ENCODE assay signal across 8 mouse cellular contexts in genomic region chrX:36989752-36990404, GRCm38 (mm10). TPM values are rescaled to one million over a fixed set of nuclear protein-coding genes. Genes with fewer than 3 reads are reported as not detected.
DNase-seq lines count a peak whose midpoint lies in the region; ATAC-seq and TF ChIP-seq lines count a peak whose summit lies in the region.

No protein-coding gene starts in this region.

- peak overlapping the region; percentile 67 to 87 for H3K27ac ChIP-seq in heart, embryonic 14.5 days (replicated peaks in 1 of 2; ENCODE audit: control insufficient read depth in 1 of 2, insufficient read depth in 1 of 2, low read depth in 2 of 2, low read length in 2 of 2)
- H3K27ac ChIP-seq in CH12.LX (ENCODE audit: insufficient read depth, low read depth) = peak overlapping the region; percentile 17
- 0 out of 2 replicates have a peak overlapping the region, but pooled peaks have one; percentile 72 for H3K27ac ChIP-seq in embryonic facial prominence, embryonic 12.5 days
- H3K27ac ChIP-seq in limb, embryonic 10.5 days = peak overlapping the region; percentile 87; the same call in 1 of the 2 replicates
- H3K27ac ChIP-seq in olfactory bulb, adult 2 months (ENCODE audit: insufficient read depth, low read depth, low read length) = 0 out of 2 replicates have a peak overlapping the region, but pooled peaks have one; percentile 51

- peak; percentile 7; the same call in 1 of the 2 replicates for ATAC-seq in heart, embryonic 14.5 days (ENCODE audit: insufficient number of reproducible peaks, insufficient read depth, low FRiP score, low read depth)
- ATAC-seq in embryonic facial prominence, embryonic 12.5 days (ENCODE audit: insufficient number of reproducible peaks, insufficient read depth, low FRiP score, low TSS enrichment) = no peak; the same call in 1 of the 2 replicates

- no peak for TF ChIP-seq RAD21 in CH12.LX (IDR thresholded peaks at IDR 0.05; ENCODE audit: low read depth, low read length)

- H3K4me3 ChIP-seq in heart, embryonic 14.5 days (ENCODE audit: control insufficient read depth in 1 of 2, insufficient read depth in 1 of 2, low read depth in 1 of 2, low read length in 2 of 2) = peak overlapping the region; percentile 65 to 72
- peak overlapping the region in 2 of 3 experiments; percentile 68 to 97 for H3K4me3 ChIP-seq in CH12.LX (replicated peaks in 1 of 3; ENCODE audit: low read depth in 2 of 3, low read length in 2 of 3, poor library complexity in 1 of 3)
- H3K4me3 ChIP-seq in embryonic facial prominence, embryonic 12.5 days = peak overlapping the region; percentile 62
- H3K4me3 ChIP-seq in limb, embryonic 10.5 days = peak overlapping the region; percentile 68
- H3K4me3 ChIP-seq in olfactory bulb, adult 2 months (ENCODE audit: insufficient read depth, low read depth, low read length) = peak overlapping the region; percentile 86

- no peaks in the 10 kb centered on the region for H3K36me3 ChIP-seq in heart, embryonic 14.5 days (ENCODE audit: control insufficient read depth, insufficient read depth, low read length)
- no peaks in the 10 kb centered on the region for H3K36me3 ChIP-seq in CH12.LX (replicated peaks in 1 of 2; ENCODE audit: control insufficient read depth in 1 of 2, insufficient read depth in 1 of 2, low read length in 1 of 2)
- H3K36me3 ChIP-seq in embryonic facial prominence, embryonic 12.5 days = no peaks in the 10 kb centered on the region
- no peaks in the 10 kb centered on the region for H3K36me3 ChIP-seq in limb, embryonic 10.5 days

- TF ChIP-seq POLR2A in CH12.LX (IDR thresholded peaks at IDR 0.05; ENCODE audit: low read depth, low read length) = no peak
- no peak for TF ChIP-seq POLR2A in olfactory bulb, adult 2 months (IDR thresholded peaks at IDR 0.05; ENCODE audit: insufficient read depth, low read depth, low read length)

- peak in 1 of 2 experiments; percentile 3; a peak in 1 of 4 replicates for TF ChIP-seq CTCF in CH12.LX (conservative IDR thresholded peaks at IDR 0.05 in 1 of 2, IDR thresholded peaks at IDR 0.05 in 1 of 2; ENCODE audit: low read depth in 2 of 2, low read length in 2 of 2)
- TF ChIP-seq CTCF in olfactory bulb, adult 2 months (IDR thresholded peaks at IDR 0.05; ENCODE audit: insufficient read depth, low read depth, low read length) = no peak

- no peaks in the 10 kb centered on the region for H3K27me3 ChIP-seq in heart, embryonic 14.5 days (ENCODE audit: control insufficient read depth, insufficient read depth, low read length)
- H3K27me3 ChIP-seq in CH12.LX (replicated peaks) = no peaks in the 10 kb centered on the region
- H3K27me3 ChIP-seq in embryonic facial prominence, embryonic 12.5 days = no peaks in the 10 kb centered on the region
- peaks cover 25% of the 10 kb centered on the region for H3K27me3 ChIP-seq in limb, embryonic 10.5 days (ENCODE audit: low read depth, poor library complexity, severe bottlenecking)

- no peak for TF ChIP-seq EP300 in CH12.LX (IDR thresholded peaks at IDR 0.05; ENCODE audit: low read length)

- H3K9me3 ChIP-seq in heart, embryonic 14.5 days (ENCODE audit: control insufficient read depth, low read length) = no peaks in the 10 kb centered on the region
- H3K9me3 ChIP-seq in CH12.LX (replicated peaks; ENCODE audit: low read length) = no peaks in the 10 kb centered on the region
- H3K9me3 ChIP-seq in embryonic facial prominence, embryonic 12.5 days = no peaks in the 10 kb centered on the region
- no peaks in the 10 kb centered on the region for H3K9me3 ChIP-seq in limb, embryonic 10.5 days (replicated peaks)

- in situ Hi-C loops in CH12.LX (cut with MboI; ENCODE audit: low pct_ligation_motif_present, low pct_unique_long_range_greater_than_20kb, low sequenced_read_pairs) = no loop called here

- 22% methylated on average over 11 of the region's 11 CpGs for WGBS in heart, embryonic 14.5 days
- WGBS in embryonic facial prominence, embryonic 12.5 days = 30% methylated on average over 7 of the region's 11 CpGs
- 15% methylated on average over 8 of the region's 11 CpGs for WGBS in limb, embryonic 10.5 days
- 24% methylated on average over 10 of the region's 11 CpGs for WGBS in olfactory bulb, adult 2 months

- H3K4me2 ChIP-seq in heart, embryonic 14.5 days (ENCODE audit: low read length) = peak overlapping the region; percentile 65
- peak overlapping the region; percentile 75 for H3K4me2 ChIP-seq in CH12.LX (ENCODE audit: insufficient read depth, low read depth, poor library complexity, severe bottlenecking)
- peak overlapping the region; percentile 63 for H3K4me2 ChIP-seq in embryonic facial prominence, embryonic 12.5 days (replicated peaks)

- H3K79me2 ChIP-seq in CH12.LX (replicated peaks; ENCODE audit: control insufficient read depth, extremely low read depth, insufficient read depth, poor library complexity, severe bottlenecking) = peaks cover 39% of the 10 kb centered on the region

- H3K9ac ChIP-seq in heart, embryonic 14.5 days (ENCODE audit: low read length) = peak overlapping the region; percentile 83
- peak overlapping the region; percentile 16 for H3K9ac ChIP-seq in CH12.LX (ENCODE audit: insufficient read depth, low read depth)
- no peak overlapping the region for H3K9ac ChIP-seq in embryonic facial prominence, embryonic 12.5 days

- no peak for DNase-seq in heart, adult 8-10 months (ENCODE audit: low spot score)
- no peak for DNase-seq in CH12.LX (ENCODE audit: extremely low read depth)
- no peak for DNase-seq in limb, embryonic 10.5 days (ENCODE audit: low spot score)
- no peak for DNase-seq in gastrocnemius, adult 18-20 months (ENCODE audit: low spot score)
- DNase-seq in frontal cortex, adult 2 months (ENCODE audit: extremely low spot score in 1 of 2, low spot score in 1 of 2) = no peak

- dilution Hi-C loops in CH12.LX (cut with MboI; ENCODE audit: extremely low pct_ligation_motif_present, extremely low pct_unique_long_range_greater_than_20kb, low sequenced_read_pairs) = no loop called here

- peaks cover 3 to 9% of the 10 kb centered on the region in 2 experiments; a peak in 3 of 4 replicates for H3K4me1 ChIP-seq in heart, embryonic 14.5 days (ENCODE audit: control insufficient read depth in 2 of 2, insufficient read depth in 2 of 2, low read length in 2 of 2)
- H3K4me1 ChIP-seq in CH12.LX (ENCODE audit: control insufficient read depth in 1 of 2, insufficient read depth in 2 of 2) = peaks cover 19 to 32% of the 10 kb centered on the region in 2 experiments
- no peaks in the 10 kb centered on the region for H3K4me1 ChIP-seq in embryonic facial prominence, embryonic 12.5 days
- peaks cover 14% of the 10 kb centered on the region for H3K4me1 ChIP-seq in limb, embryonic 10.5 days
- peaks cover 4% of the 10 kb centered on the region; the same call in 1 of the 2 replicates for H3K4me1 ChIP-seq in olfactory bulb, adult 2 months (ENCODE audit: control insufficient read depth, insufficient read depth, low read length)

TF ChIP-seq in CH12.LX, 34 proteins besides CTCF, POLR2A, EP300 and RAD21:
- TF ChIP-seq ZKSCAN1 (IDR thresholded peaks at IDR 0.05; ENCODE audit: borderline replicate concordance, low read depth, low read length) (no peak), ELF1 (IDR thresholded peaks at IDR 0.05; ENCODE audit: low read depth, low read length) (no peak), ETS1 (conservative IDR thresholded peaks at IDR 0.05; ENCODE audit: low read depth, low read length) (no peak)

RNA-seq across cellular contexts. Expression of gene Sept6, which starts 1.7 kb away (rescaled TPM):
- 55.9 and 57.1 TPM in 2 replicates for polyA plus RNA-seq in heart, embryonic 14.5 days (2014; fragmentation: Nextera tagmentation; extraction: Ambion mirVana)
- 1 to 10 TPM; 2.4 to 6.1 (median 3.7) TPM for total RNA-seq in heart, adult 8-10 months (2022)
- total RNA-seq in CH12.LX (2012; rRNA removed) (88.1 and 98.8 TPM in 2 replicates), CH12.LX (2014; rRNA removed) (94.1 and 94.4 TPM in 2 replicates)
- 180 and 214 TPM in 2 replicates for polyA plus RNA-seq in CH12.LX (2012; ENCODE audit: insufficient read length, low read depth)
- 49.5 and 50.2 TPM in 2 replicates for polyA plus RNA-seq in embryonic facial prominence, embryonic 12.5 days (2016; fragmentation: Nextera tagmentation; extraction: Ambion mirVana)
- 38.8 and 59.0 TPM in 2 replicates for polyA plus RNA-seq in limb, embryonic 10.5 days (2016; fragmentation: Nextera tagmentation; extraction: Ambion mirVana)
- polyA plus RNA-seq in olfactory bulb, adult 2 months (2012; ENCODE audit: insufficient read depth, insufficient read length, low replicate concordance, missing spikeins) = not detected in 2 replicates
- 1 to 10 TPM; 1.2 to 1.4 TPM for total RNA-seq in gastrocnemius, adult 18-20 months (2021)
- 38.6 and 40.7 TPM in 2 replicates for polyA plus RNA-seq in frontal cortex, adult 2 months (2012; rRNA removed)

RNA-seq across cellular contexts. Expression of gene Sowahd, which starts 58.8 kb away (rescaled TPM):
- polyA plus RNA-seq in heart, embryonic 14.5 days (2014; fragmentation: Nextera tagmentation; extraction: Ambion mirVana) = 0.20 TPM in 1 of 2 replicates, not detected in the other
- total RNA-seq in heart, adult 8-10 months (2022) = not detected
- not detected in 2 replicates for total RNA-seq in CH12.LX (2012; rRNA removed)
- total RNA-seq in CH12.LX (2014; rRNA removed) = not detected in 2 replicates
- polyA plus RNA-seq in CH12.LX (2012; ENCODE audit: insufficient read length, low read depth) = not detected in 2 replicates
- not detected in 2 replicates for polyA plus RNA-seq in embryonic facial prominence, embryonic 12.5 days (2016; fragmentation: Nextera tagmentation; extraction: Ambion mirVana)
- polyA plus RNA-seq in limb, embryonic 10.5 days (2016; fragmentation: Nextera tagmentation; extraction: Ambion mirVana) = 0.09 and 0.15 TPM in 2 replicates
- polyA plus RNA-seq in olfactory bulb, adult 2 months (2012; ENCODE audit: insufficient read depth, insufficient read length, low replicate concordance, missing spikeins) = not detected in 2 replicates
- not detected for total RNA-seq in gastrocnemius, adult 18-20 months (2021)
- 0.06 TPM in 1 of 2 replicates, not detected in the other for polyA plus RNA-seq in frontal cortex, adult 2 months (2012; rRNA removed)

Comparison
In these comparisons a context has a peak if more than half of its experiments do, and no peak if none do; other contexts are left out.
1. H3K27ac ChIP-seq: peak in every context shown above with its lines; median percentile 87 in limb, embryonic 10.5 days; 77 in heart, embryonic 14.5 days; 72 in embryonic facial prominence, embryonic 12.5 days; 51 in olfactory bulb, adult 2 months; 17 in CH12.LX.